Mouse (Mus musculus) neutrophil, adult 59 days (primary cell): ENCODE measurements around the gene Rraga. TPM values are rescaled to one million over a fixed set of nuclear protein-coding genes. Genes with fewer than 3 reads are reported as not detected.

ENCODE experiments used
- total RNA-seq, 2 experiments: library from RNA; stranded (reverse); gene quantifications; 1 replicate in 1 of 2; 2 replicates in 1 of 2; pipeline ENCODE4 v1.2.4; 2023

The Rraga gene
- total RNA-seq, result 10 to 100 TPM; 43.7 to 47.0 TPM

DNA sequence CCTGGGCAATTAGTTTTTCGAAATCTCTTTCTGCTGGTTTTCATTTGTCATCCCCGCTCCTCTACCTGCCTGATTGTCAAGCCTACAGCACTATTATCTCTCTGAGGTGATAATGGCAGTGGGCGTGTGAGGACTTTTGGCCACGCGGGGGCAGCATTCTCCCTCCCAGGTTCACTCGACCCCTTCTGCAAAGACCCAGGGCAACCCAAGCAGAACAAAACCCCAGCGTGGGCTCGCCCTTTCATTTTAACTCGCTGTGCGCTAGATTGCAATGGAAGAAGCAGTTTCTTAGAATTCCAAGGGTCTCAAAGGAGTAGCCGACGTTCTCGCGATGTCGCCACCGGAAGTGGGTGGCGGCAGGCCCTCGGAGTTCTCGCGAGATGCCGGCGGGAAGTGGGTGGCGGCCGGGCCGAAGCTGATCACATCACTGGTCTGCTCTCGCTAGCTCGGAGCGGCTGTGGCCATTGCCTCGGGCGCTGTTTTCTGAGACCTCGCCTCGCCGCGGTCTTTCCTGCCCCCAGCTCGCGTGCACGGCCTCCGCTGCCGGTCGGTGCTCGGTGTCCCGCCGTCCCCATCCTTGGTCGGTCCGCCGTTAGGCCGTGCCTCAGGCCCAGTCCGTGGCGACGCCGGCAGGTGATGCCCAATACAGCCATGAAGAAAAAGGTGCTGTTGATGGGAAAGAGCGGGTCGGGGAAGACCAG lies at the start of gene Rraga:
Gene Rraga, plus strand, starts transcription at position 386 of the 701 bp plus-strand sequence.

GRCm38 (mm10) chr4:86558228-86558627 lies 17.2 kb upstream of the Rraga start, which contains the start of gene Saxo1:
Saxo1 (minus strand) TSS chr4:86558328.

DNA sequence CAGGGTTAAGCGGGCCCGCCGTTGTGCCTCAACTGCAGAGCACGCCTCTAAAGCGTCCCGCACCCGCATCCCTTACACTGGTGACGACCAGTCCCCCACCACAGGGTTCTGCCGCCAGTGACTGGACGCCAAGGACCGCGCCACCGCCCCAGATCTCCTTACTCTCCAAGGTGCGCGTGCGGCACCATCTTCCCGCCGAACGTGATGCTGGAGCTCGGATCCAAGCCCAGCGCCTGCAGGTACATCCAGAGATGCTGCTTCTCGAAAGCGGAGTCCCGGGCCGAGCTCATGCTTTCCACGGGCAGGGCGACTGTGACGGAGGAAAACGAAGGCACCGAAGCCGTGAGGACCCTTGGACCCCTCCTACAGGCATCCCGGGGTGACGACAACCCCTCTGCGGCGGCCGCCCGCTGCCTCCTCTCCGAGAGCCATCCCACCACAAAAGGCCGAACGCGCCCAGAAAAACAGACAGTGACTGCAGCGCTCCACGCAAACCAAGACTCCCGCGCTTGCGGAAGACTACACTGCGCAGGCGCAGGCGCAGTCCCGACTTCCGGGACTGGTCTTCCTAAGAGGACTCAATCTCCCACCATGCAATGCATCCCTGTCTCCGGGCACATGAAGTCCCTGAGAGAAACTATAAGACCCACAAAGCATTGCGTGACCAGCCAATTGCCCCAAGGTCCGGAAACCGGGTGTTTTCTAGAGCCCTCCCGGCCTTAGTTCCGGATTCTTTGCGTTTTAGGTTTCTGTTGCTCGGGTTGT lies 36.2 kb downstream of the Rraga start, which contains the start of gene Haus6:
Gene Haus6, minus strand, starts transcription at position 532 of the 765 bp plus-strand sequence.

Other genes with a start within 250 kb of the Rraga start
- gene Saxo1, start 17.3 kb upstream of the Rraga start, total RNA-seq, result not detected
- 10 to 100 TPM; 10.8 to 15.3 TPM for gene Haus6, start 36.4 kb downstream of the Rraga start, total RNA-seq
- gene Plin2, start 94.4 kb downstream of the Rraga start, total RNA-seq, result 100 to 1,000 TPM; 163 to 173 TPM
- gene Dennd4c, start 172.9 kb downstream of the Rraga start, total RNA-seq, result 10 to 100 TPM; 14.9 to 17.7 TPM